Mouse (Mus musculus): ENCODE data around the gene Ccsap.

GRCm38 (mm10) chr8:123817747-123818146 is 42.3 kb downstream of the Ccsap start:
- TF ChIP-seq MYOD1 (IDR thresholded peaks at IDR 0.05; ENCODE audit: control insufficient read depth, insufficient read length, low read depth) (no peak), MAX (IDR thresholded peaks at IDR 0.05) (no peak), CTCF (IDR thresholded peaks at IDR 0.05; ENCODE audit: control insufficient read depth, insufficient read depth, insufficient read length) (no peak), MYOG (IDR thresholded peaks at IDR 0.05; ENCODE audit: control insufficient read depth, extremely low read depth, insufficient read length) (no peak), USF1 (IDR thresholded peaks at IDR 0.05; ENCODE audit: low read depth) (no peak), CEBPB (IDR thresholded peaks at IDR 0.05; ENCODE audit: low read depth) (no peak), FOSL1 (IDR thresholded peaks at IDR 0.05; ENCODE audit: insufficient read depth, low read length, poor library complexity, severe bottlenecking) (no peak)
